In the genomic region with DNA sequence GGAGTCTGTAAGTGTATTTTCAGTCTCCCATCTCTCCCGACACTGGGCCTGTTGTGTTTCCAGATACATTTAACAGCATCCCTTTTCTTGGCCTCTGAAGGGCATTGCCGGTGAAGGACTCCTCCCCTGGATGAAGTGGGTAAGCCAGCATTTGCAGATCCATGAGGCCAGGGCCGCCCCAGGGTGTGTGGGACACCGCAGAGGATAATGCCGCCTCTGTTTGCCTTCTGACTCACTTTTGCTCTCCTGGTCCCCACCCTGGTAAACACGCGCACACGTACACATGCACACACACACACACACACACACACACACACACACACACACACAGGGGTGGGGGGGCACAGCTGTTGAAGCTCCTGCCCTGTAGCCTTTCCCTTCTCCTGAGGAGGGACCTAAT, we compare ENCODE assay signal across 23 mouse cellular contexts.
"Had no signal": no experiment of that assay in that cellular context is flagged by ENCODE, and none has a peak within 500 bp of the region (broad histone marks: within the 10 kb centered on the region; RNA-seq: fewer than 3 reads in every experiment).

No protein-coding gene starts in this region.

- H3K9me3 ChIP-seq: kidney, embryonic 15.5 days; limb, embryonic 13.5 days; liver, embryonic 13.5 days; midbrain, embryonic 10.5 days; midbrain, embryonic 13.5 days; neural tube, embryonic 13.5 days; stomach, embryonic 15.5 days had no signal

- H3K4me3 ChIP-seq: kidney, embryonic 15.5 days; limb, embryonic 13.5 days; liver, embryonic 13.5 days; midbrain, embryonic 10.5 days; midbrain, embryonic 13.5 days; myocyte; neural tube, embryonic 13.5 days; stomach, embryonic 15.5 days had no signal

- H3K27ac ChIP-seq: kidney, embryonic 15.5 days; limb, embryonic 13.5 days; liver, embryonic 13.5 days; midbrain, embryonic 10.5 days; midbrain, embryonic 13.5 days; neural tube, embryonic 13.5 days; stomach, embryonic 15.5 days had no signal

- H3K27me3 ChIP-seq: kidney, embryonic 15.5 days; limb, embryonic 13.5 days; liver, embryonic 13.5 days; midbrain, embryonic 13.5 days; neural tube, embryonic 13.5 days; stomach, embryonic 15.5 days had no signal

- DNase-seq: kidney, adult 2 months; kidney, postnatal 10 days; kidney, postnatal 4 days; left cerebral cortex, postnatal 4 days; liver, embryonic 13.5 days; lung, adult 2 months; lung, postnatal 14 days; lung, postnatal 4 days; right cerebral cortex, adult 18-20 months; right cerebral cortex, postnatal 14 days; right cerebral cortex, postnatal 4 days; thymus, adult 2 months; thymus, postnatal 14 days; thymus, postnatal 4 days had no signal

- H3K9ac ChIP-seq: kidney, embryonic 15.5 days; limb, embryonic 13.5 days; liver, embryonic 13.5 days; midbrain, embryonic 13.5 days; neural tube, embryonic 13.5 days; stomach, embryonic 15.5 days had no signal

- H3K4me1 ChIP-seq: kidney, embryonic 15.5 days; liver, embryonic 13.5 days; midbrain, embryonic 10.5 days; midbrain, embryonic 13.5 days; neural tube, embryonic 13.5 days; stomach, embryonic 15.5 days had no signal

- H3K36me3 ChIP-seq: kidney, embryonic 15.5 days; liver, embryonic 13.5 days; midbrain, embryonic 10.5 days; midbrain, embryonic 13.5 days; neural tube, embryonic 13.5 days; stomach, embryonic 15.5 days had no signal

- ATAC-seq: intestine, postnatal 0 days; midbrain, embryonic 13.5 days; midbrain, embryonic 16.5 days had no signal

- H3K4me2 ChIP-seq: kidney, embryonic 15.5 days; limb, embryonic 13.5 days; liver, embryonic 13.5 days; midbrain, embryonic 13.5 days; neural tube, embryonic 13.5 days; stomach, embryonic 15.5 days had no signal
